Mouse (Mus musculus) brain, embryonic 18.5 days (tissue): ENCODE results near the gene Ak1.

Experiments
- DNase-seq: peaks from one replicate; pipeline ENCODE4 v3.0.0-alpha.2; 2012; ENCODE audit warnings: low read depth, low spot score

The Ak1 gene

GRCm38 (mm10) chr2:32601417-32602065, 20.0 kb upstream of the Ak1 start:
- no peak for DNase-seq

GRCm38 (mm10) chr2:32602600-32603054, 18.9 kb upstream of the Ak1 start:
- no peak for DNase-seq

GRCm38 (mm10) chr2:32604631-32605030, 16.9 kb upstream of the Ak1 start:
- no peak for DNase-seq

GRCm38 (mm10) chr2:32606161-32607142, 15.1 kb upstream of the Ak1 start:
- no peak for DNase-seq

- no peak for DNase-seq
Measured at GRCm38 (mm10) chr2:32607262-32607947, 14.2 kb upstream of the Ak1 start.

- no peak for DNase-seq
Measured at GRCm38 (mm10) chr2:32608141-32608777, 13.3 kb upstream of the Ak1 start.

- no peak for DNase-seq
Measured at GRCm38 (mm10) chr2:32608778-32609435, 12.7 kb upstream of the Ak1 start.

- no peak for DNase-seq
Measured at GRCm38 (mm10) chr2:32610610-32611229, 10.8 kb upstream of the Ak1 start.

- no peak for DNase-seq
Measured at GRCm38 (mm10) chr2:32612274-32612673, 9.3 kb upstream of the Ak1 start.

GRCm38 (mm10) chr2:32617109-32617508, 4.4 kb upstream of the Ak1 start:
- no peak for DNase-seq

- no peak for DNase-seq
Measured at GRCm38 (mm10) chr2:32617601-32618000, 4.0 kb upstream of the Ak1 start.

GRCm38 (mm10) chr2:32618051-32618450, 3.5 kb upstream of the Ak1 start:
- no peak for DNase-seq

- no peak for DNase-seq
Measured at GRCm38 (mm10) chr2:32620682-32621516, 659 bp upstream of the Ak1 start.

GRCm38 (mm10) chr2:32624111-32624748, 2.7 kb downstream of the Ak1 start:
- DNase-seq: no peak

GRCm38 (mm10) chr2:32625212-32625872, 3.8 kb downstream of the Ak1 start:
- peak; percentile 60 for DNase-seq

- no peak for DNase-seq
Measured at GRCm38 (mm10) chr2:32625873-32626694, 4.5 kb downstream of the Ak1 start.

GRCm38 (mm10) chr2:32627266-32628043, 5.9 kb downstream of the Ak1 start:
- DNase-seq: no peak
